27 mouse cellular contexts compared by ENCODE assay signal in the genomic region with DNA sequence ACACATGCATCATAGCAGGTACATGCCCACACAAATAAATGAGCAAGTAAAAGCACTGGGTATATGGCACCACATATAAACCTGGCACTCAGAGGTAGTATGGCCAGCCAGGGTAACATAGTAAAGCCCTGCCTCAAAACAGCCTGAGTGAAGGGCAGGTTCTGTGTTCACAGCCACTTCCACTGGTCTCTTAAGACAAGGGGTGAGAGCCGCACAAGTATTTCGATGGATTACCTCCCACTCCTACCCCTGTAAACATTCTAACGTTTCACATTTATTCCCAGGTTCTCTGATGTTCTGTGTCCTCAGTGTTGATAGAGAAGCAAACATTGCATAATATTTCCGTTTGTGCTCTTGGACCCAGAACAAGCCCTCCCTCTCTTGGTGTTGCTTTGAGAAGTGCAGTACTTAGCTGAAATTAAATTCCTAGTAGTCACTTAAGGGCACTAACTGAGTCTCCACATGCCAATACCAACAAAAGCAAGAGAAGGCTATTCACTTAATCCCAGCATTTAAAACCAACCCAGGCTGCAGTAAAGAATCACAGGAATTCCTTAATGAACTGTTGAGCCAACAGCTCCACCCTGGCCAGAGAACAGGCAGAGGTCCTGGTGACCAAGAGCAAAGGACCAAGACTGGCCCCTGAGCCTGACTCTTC. TPM values are rescaled to one million over a fixed set of nuclear protein-coding genes. Genes with fewer than 3 reads are reported as not detected.
DNase-seq lines count a peak whose midpoint lies in the region; ATAC-seq and TF ChIP-seq lines count a peak whose summit lies in the region.
"Not testable (repeated sequence)": the region's sequence is repeated elsewhere in the genome, so short reads cannot be mapped to it uniquely, and the experiment has no call there.
"Had no signal": no experiment of that assay in that cellular context is flagged by ENCODE, and none has a peak within 500 bp of the region (broad histone marks: within the 10 kb centered on the region; RNA-seq: fewer than 3 reads in every experiment).

No protein-coding gene starts in this region.

- WGBS in kidney, adult 2 months, result 42% methylated on average over 4 of the region's 4 CpGs
- WGBS in liver, postnatal 0 days (ENCODE audit: insufficient replicate concordance), result 42% methylated on average over 4 of the region's 4 CpGs

- DNase-seq in adipocyte (ENCODE audit: low spot score), result peak; percentile 62
- DNase-seq in gastrocnemius, adult 2 months; liver, postnatal 0 days: not testable (repeated sequence)
- DNase-seq in kidney, adult 2 months, result peak; percentile 61
- peak; percentile 41 to 58 for DNase-seq in kidney, postnatal 36 days
- peak; percentile 72 for DNase-seq in lung, postnatal 10 days
- DNase-seq in skeletal muscle tissue, adult 2 months (ENCODE audit: low read depth, low spot score), result peak; percentile 41

- H3K9me3 ChIP-seq in liver, postnatal 0 days (ENCODE audit: low read length), result not testable (repeated sequence)

- not testable (repeated sequence) for H3K4me3 ChIP-seq in gastrocnemius, adult 2 months; kidney, adult 2 months (ENCODE audit: insufficient read depth, low read depth, low read length); liver, postnatal 0 days (ENCODE audit: low read depth, low read length)

- not testable (repeated sequence) for TF ChIP-seq POLR2A in kidney, adult 2 months (IDR thresholded peaks at IDR 0.05; ENCODE audit: low read depth, low read length)

- H3K36me3 ChIP-seq in kidney, adult 2 months (ENCODE audit: control insufficient read depth, insufficient read depth, low read length); liver, postnatal 0 days (replicated peaks; ENCODE audit: insufficient read depth, low read length): not testable (repeated sequence)

- not testable (repeated sequence) for TF ChIP-seq CTCF in gastrocnemius, adult 2 months (IDR thresholded peaks at IDR 0.05); kidney, adult 2 months (conservative IDR thresholded peaks at IDR 0.05; ENCODE audit: insufficient read depth, insufficient read length, low read depth, low read length); liver, postnatal 0 days (IDR thresholded peaks at IDR 0.05; ENCODE audit: low read depth)

- intact Hi-C loops in gastrocnemius, adult 2 months (cut with DNase I), result not testable (repeated sequence)

- H3K4me1 ChIP-seq in kidney, adult 2 months (ENCODE audit: control insufficient read depth, insufficient read depth, low read length); liver, postnatal 0 days (ENCODE audit: insufficient read depth): not testable (repeated sequence)

- peak overlapping the region; percentile 77 for H3K27ac ChIP-seq in gastrocnemius, adult 2 months
- H3K27ac ChIP-seq in kidney, adult 2 months (ENCODE audit: insufficient read depth, low read depth, low read length), result 0 out of 2 replicates have a peak overlapping the region, but pooled peaks have one; percentile 29
- H3K27ac ChIP-seq in liver, postnatal 0 days (ENCODE audit: low read depth), result peak overlapping the region; percentile 68

- not testable (repeated sequence) for H3K9ac ChIP-seq in liver, postnatal 0 days (replicated peaks)

- TF ChIP-seq EP300 in liver, postnatal 0 days (IDR thresholded peaks at IDR 0.05; ENCODE audit: low read depth), result not testable (repeated sequence)

- H3K27me3 ChIP-seq in kidney, adult 2 months (replicated peaks; ENCODE audit: control insufficient read depth, insufficient read depth, low read length); liver, postnatal 0 days (ENCODE audit: insufficient read depth, low read length): not testable (repeated sequence)

- H3K4me2 ChIP-seq in liver, postnatal 0 days (ENCODE audit: low read depth, low read length), result not testable (repeated sequence)

- peak; percentile 78 for ATAC-seq in liver, postnatal 0 days

RNA-seq across cellular contexts. Expression of gene Mettl7a1, which starts 14.2 kb away (rescaled TPM):
- 10 to 100 TPM; 33.4 to 38.9 TPM for total RNA-seq in gastrocnemius, adult 2 months (2021)
- polyA plus RNA-seq in kidney, adult 2 months (2012; rRNA removed), result 370 and 430 TPM in 2 replicates
- polyA plus RNA-seq in liver, postnatal 0 days (2015; fragmentation: Nextera tagmentation; extraction: Ambion mirVana), result 9.7 and 12.4 TPM in 2 replicates

RNA-seq across cellular contexts. Expression of gene Mettl7a3, which starts 16.6 kb away (rescaled TPM):
- under 1 TPM; 0.31 to 0.54 TPM for total RNA-seq in gastrocnemius, adult 2 months (2021)
- polyA plus RNA-seq in kidney, adult 2 months (2012; rRNA removed), result 0.11 and 0.15 TPM in 2 replicates
- polyA plus RNA-seq in liver, postnatal 0 days (2015; fragmentation: Nextera tagmentation; extraction: Ambion mirVana), result not detected in 2 replicates
- total RNA-seq: monocyte, adult 5-6 weeks; neutrophil, adult 5-6 weeks had no signal
- polyA plus RNA-seq: activated CD4-positive, CD25-positive, alpha-beta regulatory T cell, adult 4 months; erythroblast, embryonic 14.5 days; forebrain, embryonic 14.5 days; heart, embryonic 14.5 days; intestine, postnatal 0 days; liver, embryonic 14.5 days; midbrain, embryonic 13.5 days; testis, adult 2 months had no signal

RNA-seq across cellular contexts. Expression of gene Methig1, which starts 34.8 kb away (rescaled TPM):
- total RNA-seq in gastrocnemius, adult 2 months (2021), result not detected
- 16.5 and 16.6 TPM in 2 replicates for polyA plus RNA-seq in kidney, adult 2 months (2012; rRNA removed)
- polyA plus RNA-seq in liver, postnatal 0 days (2015; fragmentation: Nextera tagmentation; extraction: Ambion mirVana), result 0.12 and 0.15 TPM in 2 replicates
- total RNA-seq: gastrocnemius, postnatal 10 days; heart, postnatal 25 days; left cerebral cortex, postnatal 14 days; monocyte, adult 5-6 weeks; neutrophil, adult 5-6 weeks had no signal
- polyA plus RNA-seq: activated CD4-positive, CD25-positive, alpha-beta regulatory T cell, adult 4 months; erythroblast, embryonic 14.5 days; forebrain, embryonic 14.5 days; frontal cortex, adult 2 months; heart, adult 2 months; heart, embryonic 14.5 days; hindbrain, embryonic 12.5 days; intestine, postnatal 0 days; midbrain, embryonic 13.5 days; testis, adult 2 months; urinary bladder, adult 2 months had no signal

RNA-seq across cellular contexts. Expression of gene Mettl7a2, which starts 34.9 kb away (rescaled TPM):
- under 1 TPM; 0.36 to 0.82 TPM for total RNA-seq in gastrocnemius, adult 2 months (2021)
- polyA plus RNA-seq in kidney, adult 2 months (2012; rRNA removed), result 74.0 and 96.6 TPM in 2 replicates
- not detected in 2 replicates for polyA plus RNA-seq in liver, postnatal 0 days (2015; fragmentation: Nextera tagmentation; extraction: Ambion mirVana)
- total RNA-seq: monocyte, adult 5-6 weeks; neutrophil, adult 5-6 weeks had no signal
- polyA plus RNA-seq: activated CD4-positive, CD25-positive, alpha-beta regulatory T cell, adult 4 months; embryonic facial prominence, embryonic 12.5 days; erythroblast, embryonic 14.5 days; forebrain, embryonic 14.5 days; frontal cortex, adult 2 months; heart, adult 2 months; heart, embryonic 14.5 days; hindbrain, embryonic 12.5 days; intestine, postnatal 0 days; limb, embryonic 12.5 days; midbrain, embryonic 13.5 days; testis, adult 2 months; urinary bladder, adult 2 months had no signal

RNA-seq across cellular contexts. Expression of gene Tmprss12, which starts 37.5 kb away (rescaled TPM):
- not detected for total RNA-seq in gastrocnemius, adult 2 months (2021)
- polyA plus RNA-seq in kidney, adult 2 months (2012; rRNA removed), result 0.14 TPM in 1 of 2 replicates, not detected in the other
- polyA plus RNA-seq in liver, postnatal 0 days (2015; fragmentation: Nextera tagmentation; extraction: Ambion mirVana), result not detected in 2 replicates
- total RNA-seq: adrenal gland, postnatal 10 days; gastrocnemius, postnatal 10 days; heart, adult 2 months; heart, postnatal 25 days; left cerebral cortex, postnatal 14 days; monocyte, adult 5-6 weeks; neutrophil, adult 5-6 weeks had no signal
- polyA plus RNA-seq: activated CD4-positive, CD25-positive, alpha-beta regulatory T cell, adult 4 months; embryonic facial prominence, embryonic 12.5 days; erythroblast, embryonic 14.5 days; forebrain, embryonic 14.5 days; frontal cortex, adult 2 months; heart, adult 2 months; heart, embryonic 14.5 days; hindbrain, embryonic 12.5 days; intestine, postnatal 0 days; limb, embryonic 12.5 days; liver, embryonic 14.5 days; midbrain, embryonic 13.5 days; urinary bladder, adult 2 months had no signal

Comparison
In these comparisons a context has a peak if more than half of its experiments do, and no peak if none do; other contexts are left out.
1. RNA of gene Mettl7a1, which starts 14.2 kb away (polyA plus RNA-seq): 370 to 430 TPM in kidney, adult 2 months; 9.7 to 12.4 TPM in liver, postnatal 0 days; every median in the first group is over 10 times any median in the second.
2. RNA of gene Methig1, which starts 34.8 kb away (polyA plus RNA-seq): 16.5 to 16.6 TPM in kidney, adult 2 months; 0.12 to 0.15 TPM in liver, postnatal 0 days; every median in the first group is over 10 times any median in the second.
3. Peak in every context shown above with its lines, with median percentiles within 50 percentile points of each other: H3K27ac ChIP-seq.